Mouse (Mus musculus): ENCODE data around the gene Gm20815. TPM values are rescaled to one million over a fixed set of nuclear protein-coding genes. Genes with fewer than 3 reads are reported as not detected.
"Not testable (repeated sequence)": the region's sequence is repeated elsewhere in the genome, so short reads cannot be mapped to it uniquely, and the experiment has no call there.

The Gm20815 gene
- total RNA-seq (2021), result not detected

DNA sequence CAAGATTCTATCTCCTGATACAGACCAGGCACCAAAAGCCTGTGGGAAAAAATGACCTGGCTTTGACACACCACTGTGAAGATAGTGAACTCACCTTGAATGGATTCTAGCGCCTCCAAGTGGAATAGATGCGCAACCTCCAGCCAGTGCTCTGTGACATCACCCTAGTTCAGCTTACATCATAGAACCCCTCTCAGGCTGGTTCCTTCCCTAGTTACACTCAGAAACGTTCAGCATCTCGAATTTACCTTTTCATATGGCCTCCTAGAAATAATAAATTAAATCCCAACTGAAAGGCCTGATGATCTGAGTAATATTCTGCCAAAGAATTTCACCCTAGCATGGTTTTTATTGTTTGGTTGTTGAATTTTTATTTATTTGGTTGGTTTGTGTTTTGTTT lies at the start of gene Gm20815:
Gene Gm20815, minus strand, starts transcription at position 101 of the 400 bp plus-strand sequence.
- intact Hi-C loops (cut with DNase I); DNase-seq: not testable (repeated sequence)
